Mouse (Mus musculus): ENCODE results near the gene Tnpo3.

DNA sequence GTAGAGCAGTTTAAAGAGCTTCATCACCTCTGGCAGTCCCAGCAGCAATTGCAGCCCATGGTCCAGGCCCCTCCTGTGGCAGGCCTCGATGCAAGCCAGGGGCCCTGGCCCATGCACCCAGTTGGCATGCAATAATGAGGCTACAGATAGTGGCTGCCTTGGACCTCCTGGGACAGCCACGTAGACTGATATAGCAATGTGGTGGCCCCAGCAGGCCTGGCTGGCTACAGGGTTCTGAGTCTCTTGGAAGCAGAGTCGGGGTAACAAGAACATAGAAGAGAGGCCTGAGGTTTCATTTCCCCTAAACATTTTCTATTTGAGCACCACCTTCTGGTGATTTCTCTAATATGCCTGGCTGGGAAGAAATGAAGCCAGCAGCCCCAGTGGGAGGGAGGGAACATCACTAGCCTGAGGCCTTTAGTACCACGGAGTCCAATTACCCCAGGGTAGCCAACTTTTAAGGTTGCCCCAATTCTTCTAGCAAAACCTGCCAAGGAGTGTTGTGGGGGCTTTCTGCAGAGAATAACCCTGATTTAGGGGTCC, 73.0 kb downstream of the Tnpo3 start:
- no peak for TF ChIP-seq E2F4 (IDR thresholded peaks at IDR 0.05; ENCODE audit: insufficient replicate concordance, low read depth, low read length)
- no peak for TF ChIP-seq MAFK (IDR thresholded peaks at IDR 0.05; ENCODE audit: insufficient replicate concordance, low read length)
- TF ChIP-seq CHD1 (IDR thresholded peaks at IDR 0.05; ENCODE audit: low read depth, low read length): no peak
- TF ChIP-seq CTCF (conservative IDR thresholded peaks at IDR 0.05 in 1 of 2, IDR thresholded peaks at IDR 0.05 in 1 of 2; ENCODE audit: low read depth in 2 of 2, low read length in 2 of 2): peak in 1 of 2 experiments; percentile 75; a peak in 2 of 4 replicates
- TF ChIP-seq POLR2A (IDR thresholded peaks at IDR 0.05; ENCODE audit: low read depth, low read length): peak; percentile 35
- no peak for TF ChIP-seq ZC3H11A (IDR thresholded peaks at IDR 0.05; ENCODE audit: low read depth, low read length)
- no peak for TF ChIP-seq MYC (IDR thresholded peaks at IDR 0.05; ENCODE audit: low read depth, low read length)
- no peak for TF ChIP-seq BHLHE40 (IDR thresholded peaks at IDR 0.05; ENCODE audit: low read depth, low read length)
- TF ChIP-seq JUN (IDR thresholded peaks at IDR 0.05; ENCODE audit: insufficient read depth, low read depth, low read length): no peak
- no peak for TF ChIP-seq HCFC1 (IDR thresholded peaks at IDR 0.05; ENCODE audit: low read depth, low read length)
- TF ChIP-seq GABPA (IDR thresholded peaks at IDR 0.05; ENCODE audit: insufficient replicate concordance, low read depth, low read length): no peak
- no peak for TF ChIP-seq JUND (conservative IDR thresholded peaks at IDR 0.05; ENCODE audit: low read depth, low read length)
- TF ChIP-seq RAD21 (IDR thresholded peaks at IDR 0.05; ENCODE audit: low read depth, low read length): peak; percentile 61
- no peak for TF ChIP-seq ETS1 (conservative IDR thresholded peaks at IDR 0.05; ENCODE audit: low read depth, low read length)
